Mouse (Mus musculus) MEL (cell line): ENCODE results near the gene Sbpl. TPM values are rescaled to one million over a fixed set of nuclear protein-coding genes. Genes with fewer than 3 reads are reported as not detected.

Source experiments
- DNase-seq: peaks from one replicate; pipeline ENCODE4 v3.0.0; 2011; ENCODE audit warnings: low read depth, low spot score
- H3K27ac ChIP-seq: 2 replicates; pipeline ENCODE4 v1.5.1; 2012; ENCODE audit warnings: low read depth, mild to moderate bottlenecking, control low read depth, low read length, moderate library complexity; ENCODE audit not compliant: control insufficient read depth
- H3K27me3 ChIP-seq, 2 experiments: fragments of 150-350 bp in 1 of 2; sonication (generic) in 1 of 2; 2 replicates each; pipeline ENCODE4 v1.6.1; 2012; ENCODE audit warnings: low read length in 2 of 2, mild to moderate bottlenecking in 2 of 2, improper control_type of control experiment in 1 of 2, moderate library complexity in 1 of 2; ENCODE audit not compliant: insufficient read depth in 2 of 2, control insufficient read depth in 1 of 2
- H3K36me3 ChIP-seq, 2 experiments: 2 replicates each; pipeline ENCODE4 v1.6.1; 2012 to 2014; ENCODE audit warnings: low read length in 2 of 2, improper control_type of control experiment in 1 of 2, inconsistent platforms in 1 of 2, mild to moderate bottlenecking in 1 of 2; ENCODE audit not compliant: insufficient read depth in 2 of 2, control insufficient read depth in 1 of 2
- H3K4me1 ChIP-seq, 2 experiments: fragments of 150-350 bp in 1 of 2; sonication (generic) in 1 of 2; 2 replicates each; pipeline ENCODE4 v1.6.1; 2012; ENCODE audit warnings: low read length in 2 of 2, improper control_type of control experiment in 1 of 2, mild to moderate bottlenecking in 1 of 2; ENCODE audit not compliant: insufficient read depth in 2 of 2, control insufficient read depth in 1 of 2
- H3K4me3 ChIP-seq, 2 experiments: fragments of 150-350 bp in 1 of 2; sonication (generic) in 1 of 2; 2 replicates each; pipeline ENCODE4 v1.5.1; 2012; ENCODE audit warnings: low read depth in 2 of 2, low read length in 2 of 2, mild to moderate bottlenecking in 2 of 2, moderate library complexity in 2 of 2, control low read depth in 1 of 2, improper control_type of control experiment in 1 of 2; ENCODE audit not compliant: control insufficient read depth in 1 of 2, insufficient read depth in 1 of 2
- H3K79me2 ChIP-seq: 2 replicates; pipeline ENCODE4 v1.6.1; 2012; ENCODE audit warnings: mild to moderate bottlenecking, low read length, moderate library complexity; ENCODE audit not compliant: control insufficient read depth, poor library complexity, insufficient read depth
- H3K9ac ChIP-seq: 2 replicates; pipeline ENCODE4 v1.6.1; 2012; ENCODE audit warnings: low read depth, mild to moderate bottlenecking, control low read depth, low read length, moderate library complexity; ENCODE audit not compliant: control insufficient read depth, poor library complexity, severe bottlenecking
- H3K9me3 ChIP-seq: fragments of 150-350 bp; sonication (generic); replicated peaks from 2 replicates; pipeline ENCODE4 v1.6.1; 2012; ENCODE audit warnings: mild to moderate bottlenecking, low read length, improper control_type of control experiment, moderate library complexity; ENCODE audit not compliant: insufficient read depth
- CTCF ChIP-seq, 3 experiments: IDR thresholded peaks in 2 of 3; conservative IDR thresholded peaks in 1 of 3; 2 replicates each; pipeline ENCODE4 v1.5.1; 2011 to 2012; ENCODE audit warnings: low read length in 3 of 3, low read depth in 2 of 3, mild to moderate bottlenecking in 2 of 3, improper control_type of control experiment in 1 of 3, inconsistent platforms in 1 of 3, mixed read lengths in 1 of 3, moderate library complexity in 1 of 3; ENCODE audit not compliant: control insufficient read depth in 1 of 3, insufficient read depth in 1 of 3, poor library complexity in 1 of 3, severe bottlenecking in 1 of 3
- E2F4 ChIP-seq: IDR thresholded peaks from 2 replicates; pipeline ENCODE4 v1.6.1; 2011; ENCODE audit warnings: low read depth, low read length, improper control_type of control experiment, borderline replicate concordance
- ELF1 ChIP-seq: IDR thresholded peaks from 2 replicates; pipeline ENCODE4 v1.6.1; 2014; ENCODE audit warnings: low read depth, mild to moderate bottlenecking, inconsistent platforms, low read length, improper control_type of control experiment, moderate library complexity
- EP300 ChIP-seq, 2 experiments: IDR thresholded peaks; 2 replicates each; pipeline ENCODE4 v1.6.1; 2011; ENCODE audit warnings: improper control_type of control experiment in 2 of 2, low read length in 2 of 2, low read depth in 1 of 2, mild to moderate bottlenecking in 1 of 2
- GABPA ChIP-seq: IDR thresholded peaks from 2 replicates; pipeline ENCODE4 v1.6.1; 2012; ENCODE audit warnings: low read depth, mild to moderate bottlenecking, inconsistent platforms, low read length, improper control_type of control experiment, moderate library complexity
- JUND ChIP-seq: IDR thresholded peaks from 2 replicates; pipeline ENCODE4 v1.6.1; 2011; ENCODE audit warnings: low read depth, mild to moderate bottlenecking, improper control_type of control experiment, low read length
- KAT2A ChIP-seq: conservative IDR thresholded peaks from 2 replicates; pipeline ENCODE4 v1.6.1; 2012; ENCODE audit warnings: low read depth, low read length, improper control_type of control experiment, inconsistent platforms
- MAX ChIP-seq: IDR thresholded peaks from 2 replicates; pipeline ENCODE4 v1.6.1; 2011; ENCODE audit warnings: low read length, improper control_type of control experiment
- MAZ ChIP-seq: IDR thresholded peaks from 2 replicates; pipeline ENCODE4 v1.6.1; 2012; ENCODE audit warnings: low read depth, mild to moderate bottlenecking, inconsistent platforms, low read length, improper control_type of control experiment
- MYC ChIP-seq: IDR thresholded peaks from 2 replicates; pipeline ENCODE4 v1.6.1; 2011; ENCODE audit warnings: low read depth, mild to moderate bottlenecking, low read length, improper control_type of control experiment, moderate library complexity
- POLR2A ChIP-seq, 2 experiments: IDR thresholded peaks; 2 replicates each; pipeline ENCODE4 v1.6.1; 2011 to 2012; ENCODE audit warnings: low read length in 2 of 2, mild to moderate bottlenecking in 2 of 2, control low read depth in 1 of 2, improper control_type of control experiment in 1 of 2, low read depth in 1 of 2, moderate library complexity in 1 of 2; ENCODE audit not compliant: control insufficient read depth in 1 of 2, insufficient read depth in 1 of 2, poor library complexity in 1 of 2
- RAD21 ChIP-seq: IDR thresholded peaks from 2 replicates; pipeline ENCODE4 v1.6.1; 2011; ENCODE audit warnings: mild to moderate bottlenecking, low read depth, low read length, improper control_type of control experiment
- SIN3A ChIP-seq: IDR thresholded peaks from 2 replicates; pipeline ENCODE4 v1.6.1; 2012; ENCODE audit warnings: low read length, improper control_type of control experiment, inconsistent platforms
- TAL1 ChIP-seq: IDR thresholded peaks from 2 replicates; pipeline ENCODE4 v1.6.1; 2012; ENCODE audit warnings: mild to moderate bottlenecking, inconsistent platforms, low read length, moderate library complexity, mixed read lengths
- TBP ChIP-seq: IDR thresholded peaks from 2 replicates; pipeline ENCODE4 v1.8.0; 2011; ENCODE audit warnings: low read depth, low read length, improper control_type of control experiment
- TCF12 ChIP-seq: IDR thresholded peaks from 2 replicates; pipeline ENCODE4 v1.6.1; 2014; ENCODE audit warnings: low read depth, mild to moderate bottlenecking, inconsistent platforms, low read length, improper control_type of control experiment, moderate library complexity
- USF1 ChIP-seq: IDR thresholded peaks from 2 replicates; pipeline ENCODE4 v1.6.1; 2014; ENCODE audit warnings: low read depth, mild to moderate bottlenecking, inconsistent platforms, low read length, improper control_type of control experiment, moderate library complexity
- USF2 ChIP-seq, 2 experiments: IDR thresholded peaks; 2 replicates each; pipeline ENCODE4 v1.6.1; 2011 to 2012; ENCODE audit warnings: improper control_type of control experiment in 2 of 2, low read length in 2 of 2, borderline replicate concordance in 1 of 2, inconsistent platforms in 1 of 2, low read depth in 1 of 2, mild to moderate bottlenecking in 1 of 2; ENCODE audit not compliant: insufficient read depth in 1 of 2
- ZC3H11A ChIP-seq: IDR thresholded peaks from 2 replicates; pipeline ENCODE4 v1.6.1; 2012; ENCODE audit warnings: low read depth, mild to moderate bottlenecking, inconsistent platforms, low read length, improper control_type of control experiment
- ZKSCAN1 ChIP-seq: IDR thresholded peaks from 2 replicates; pipeline ENCODE4 v1.6.1; 2012; ENCODE audit warnings: low read depth, mild to moderate bottlenecking, inconsistent platforms, low read length, improper control_type of control experiment, moderate library complexity
- ZMIZ1 ChIP-seq: IDR thresholded peaks from 2 replicates; pipeline ENCODE4 v1.6.1; 2012; ENCODE audit warnings: low read depth, mild to moderate bottlenecking, inconsistent platforms, low read length, improper control_type of control experiment, moderate library complexity
- ZNF384 ChIP-seq: IDR thresholded peaks from 2 replicates; pipeline ENCODE4 v1.6.1; 2012; ENCODE audit warnings: low read depth, mild to moderate bottlenecking, inconsistent platforms, low read length, improper control_type of control experiment
- polyA plus RNA-seq, 2 experiments: library from polyadenylated mRNA; stranded (reverse) in 1 of 2; unstranded in 1 of 2; fragments of >175 nt in 1 of 2; fragments of >200 nt in 1 of 2; gene quantifications; 2 replicates each; pipeline versions ENCODE4 v1.2.1 to v1.2.4; 2012; ENCODE audit warnings: low replicate concordance in 2 of 2, low read depth in 1 of 2; ENCODE audit not compliant: insufficient read length in 2 of 2, insufficient read depth in 1 of 2, missing spikeins in 1 of 2
- total RNA-seq: library from RNA; depleted of rRNA; stranded (reverse); fragments of 300-350 nt; gene quantifications from 2 replicates; pipeline ENCODE4 v1.2.3, GENCODE M21; 2012

The Sbpl gene
- total and polyA plus RNA-seq, 3 experiments: not detected

- Histone ChIP-seq H3K4me3 (no peak overlapping the region), H3K9ac (no peak overlapping the region), H3K27me3 (peaks cover 0 to 2% of the 10 kb centered on the region in 2 experiments; a peak in 2 of 4 replicates), H3K79me2 (no peaks in the 10 kb centered on the region), H3K27ac (no peak overlapping the region), H3K36me3 (no peaks in the 10 kb centered on the region), H3K4me1 (peaks cover 0 to 6% of the 10 kb centered on the region in 2 experiments; a peak in 1 of 4 replicates), H3K9me3 (no peaks in the 10 kb centered on the region)
- TF ChIP-seq USF2 (IDR thresholded peaks at IDR 0.05; ENCODE audit: borderline replicate concordance in 1 of 2, insufficient read depth in 1 of 2, low read depth in 1 of 2, low read length in 2 of 2): no peak
- no peak for TF ChIP-seq ZC3H11A
- TF ChIP-seq ELF1: no peak
- no peak for TF ChIP-seq E2F4
- no peak for TF ChIP-seq GABPA
- no peak for TF ChIP-seq KAT2A
- TF ChIP-seq USF1: no peak
- no peak for TF ChIP-seq ZKSCAN1
- TF ChIP-seq TCF12: no peak
- no peak for TF ChIP-seq MAZ
- no peak for DNase-seq
These were observed 40.3 kb upstream of the Sbpl start for GRCm38 (mm10) chr17:23995421-23995820.

- TF ChIP-seq EP300 (IDR thresholded peaks at IDR 0.05; ENCODE audit: low read depth in 1 of 2, low read length in 2 of 2) (no peak), TAL1 (no peak), ZMIZ1 (no peak), CTCF (IDR thresholded peaks at IDR 0.05 in 2 of 3, conservative IDR thresholded peaks at IDR 0.05 in 1 of 3; ENCODE audit: control insufficient read depth in 1 of 3, insufficient read depth in 1 of 3, low read depth in 2 of 3, low read length in 3 of 3, poor library complexity in 1 of 3, severe bottlenecking in 1 of 3) (no peak), JUND (no peak), ZC3H11A (no peak), MAX (no peak), ZKSCAN1 (no peak), E2F4 (no peak), RAD21 (no peak), KAT2A (no peak), ZNF384 (no peak), MYC (no peak), POLR2A (IDR thresholded peaks at IDR 0.05; ENCODE audit: control insufficient read depth in 1 of 2, insufficient read depth in 1 of 2, low read depth in 1 of 2, low read length in 2 of 2, poor library complexity in 1 of 2) (no peak), SIN3A (no peak), USF2 (IDR thresholded peaks at IDR 0.05; ENCODE audit: borderline replicate concordance in 1 of 2, insufficient read depth in 1 of 2, low read depth in 1 of 2, low read length in 2 of 2) (no peak), TBP (no peak)
- H3K36me3 ChIP-seq: no peaks in the 10 kb centered on the region
- no peak overlapping the region for H3K4me3 ChIP-seq
- no peak overlapping the region for H3K9ac ChIP-seq
- H3K4me1 ChIP-seq: peaks cover 0 to 4% of the 10 kb centered on the region in 2 experiments; a peak in 1 of 4 replicates
- DNase-seq: no peak
- no peaks in the 10 kb centered on the region for H3K79me2 ChIP-seq
- H3K27ac ChIP-seq: no peak overlapping the region
- H3K27me3 ChIP-seq: peaks cover 0 to 5% of the 10 kb centered on the region in 2 experiments; a peak in 2 of 4 replicates
- no peaks in the 10 kb centered on the region for H3K9me3 ChIP-seq
These were observed 39.6 kb upstream of the Sbpl start for GRCm38 (mm10) chr17:23994667-23995066.
